Mouse (Mus musculus) lung, embryonic 16.5 days (tissue): Measurements from ENCODE around the gene Elf5. TPM values are rescaled to one million over a fixed set of nuclear protein-coding genes. Genes with fewer than 3 reads are reported as not detected.
A peak's percentile ranks its signal among the peaks of the same experiment; 100 is the strongest.

ENCODE experiments used
- ATAC-seq: fragments of 200-750 bp; cut with Nextera tagmentation; 2 replicates; pipeline ENCODE4 v1.8.0; 2017; ENCODE audit warnings: low read depth, mild to moderate bottlenecking, moderate library complexity
- H3K27ac ChIP-seq: fragments of 300-500 bp; sonication (generic); 2 replicates; pipeline ENCODE4 v1.5.1; 2014; ENCODE audit warnings: mild to moderate bottlenecking, control low read depth, low read length
- H3K27me3 ChIP-seq: fragments of 300-500 bp; sonication (generic); 2 replicates; pipeline ENCODE4 v1.6.1; 2014; ENCODE audit warnings: low read depth, low read length, mixed read lengths; ENCODE audit not compliant: control insufficient read depth, insufficient read depth
- H3K36me3 ChIP-seq: fragments of 300-500 bp; sonication (generic); 2 replicates; pipeline ENCODE4 v1.6.1; 2014; ENCODE audit warnings: low read length; ENCODE audit not compliant: control insufficient read depth, insufficient read depth
- H3K4me1 ChIP-seq: fragments of 300-500 bp; sonication (generic); replicated peaks from 2 replicates; pipeline ENCODE4 v1.6.1; 2014; ENCODE audit warnings: low read length, mixed read lengths; ENCODE audit not compliant: control insufficient read depth, insufficient read depth
- H3K4me2 ChIP-seq: fragments of 300-500 bp; sonication (generic); 2 replicates; pipeline ENCODE4 v1.6.1; 2014; ENCODE audit warnings: low read depth, low read length, control low read depth
- H3K4me3 ChIP-seq: fragments of 300-500 bp; sonication (generic); 2 replicates; pipeline ENCODE4 v1.5.1; 2014; ENCODE audit warnings: mild to moderate bottlenecking, low read length, control low read depth
- H3K9ac ChIP-seq: fragments of 300-500 bp; sonication (generic); 2 replicates; pipeline ENCODE4 v1.6.1; 2014; ENCODE audit warnings: low read length, control low read depth
- H3K9me3 ChIP-seq: fragments of 300-500 bp; sonication (generic); 2 replicates; pipeline ENCODE4 v1.6.1; 2016; ENCODE audit warnings: low read length; ENCODE audit not compliant: control insufficient read depth
- WGBS: fragments of 180-500 bp; shearing (Covaris S2); extraction: QIAGEN DNeasy Blood & Tissue Kit; methylation state at CpG from one replicate; pipeline ENCODE4 v1.1.7; 2014; 5-methylcytosine and 5-hydroxymethylcytosine counted together
- polyA plus RNA-seq: library from polyadenylated mRNA; unstranded; fragments of >200 nt; fragmentation: Nextera tagmentation; extraction: Ambion mirVana; gene quantifications from 2 replicates; pipeline ENCODE4 v1.2.1, GENCODE M21; 2015

Gene Elf5
- polyA plus RNA-seq, 1 experiment from 2014 or later = 8.5 TPM

- H3K4me2 ChIP-seq = peak within 1 kb of the TSS; percentile 90
- ATAC-seq = peak; percentile 100
- H3K4me1 ChIP-seq = peaks cover 16% of the 10 kb centered on the region
- peak within 1 kb of the TSS; percentile 74 for H3K4me3 ChIP-seq
- 0% methylated on average over 41 of the region's 41 CpGs for WGBS
- no peaks in the 10 kb centered on the region for H3K36me3 ChIP-seq
- peak within 1 kb of the TSS; percentile 73 for H3K9ac ChIP-seq
- no peaks in the 10 kb centered on the region for H3K9me3 ChIP-seq
- no peaks in the 10 kb centered on the region for H3K27me3 ChIP-seq
- peak within 1 kb of the TSS; percentile 92 for H3K27ac ChIP-seq
Observed at GRCm38 (mm10) chr2:103484617-103485401, 73.3 kb downstream of the Elf5 start, which contains the start of gene Cat. Gene Cat, minus strand, starts transcription at chr2:103485160.

GRCm38 (mm10) chr2:103492526-103492925 is 81.0 kb downstream of the Elf5 start:
- Histone ChIP-seq H3K9ac (no peak overlapping the region), H3K27ac (no peak overlapping the region), H3K27me3 (no peaks in the 10 kb centered on the region), H3K4me3 (no peak overlapping the region), H3K4me1 (no peaks in the 10 kb centered on the region; the same call in 1 of the 2 replicates), H3K9me3 (no peaks in the 10 kb centered on the region), H3K4me2 (no peak overlapping the region), H3K36me3 (no peaks in the 10 kb centered on the region)
- 78% methylated on average over 4 of the region's 4 CpGs for whole genome bisulfite sequencing
- ATAC-seq = no peak

GRCm38 (mm10) chr2:103493827-103494226 is 82.3 kb downstream of the Elf5 start:
- 53% methylated on average over 4 of the region's 4 CpGs for WGBS
- no peaks in the 10 kb centered on the region for H3K27me3 ChIP-seq
- H3K36me3 ChIP-seq = no peaks in the 10 kb centered on the region
- no peak for ATAC-seq
- H3K27ac ChIP-seq = no peak overlapping the region
- no peak overlapping the region for H3K4me2 ChIP-seq
- H3K9me3 ChIP-seq = no peaks in the 10 kb centered on the region
- H3K9ac ChIP-seq = no peak overlapping the region
- H3K4me3 ChIP-seq = no peak overlapping the region
- H3K4me1 ChIP-seq = no peaks in the 10 kb centered on the region; the same call in 1 of the 2 replicates

GRCm38 (mm10) chr2:103495633-103496418 is 84.3 kb downstream of the Elf5 start:
- ATAC-seq = no peak
- no peak overlapping the region for H3K27ac ChIP-seq
- no peaks in the 10 kb centered on the region for H3K4me1 ChIP-seq
- no peak overlapping the region for H3K4me3 ChIP-seq
- no peaks in the 10 kb centered on the region for H3K9me3 ChIP-seq
- H3K9ac ChIP-seq = no peak overlapping the region
- no peaks in the 10 kb centered on the region for H3K27me3 ChIP-seq
- no peak overlapping the region for H3K4me2 ChIP-seq
- WGBS = 74% methylated on average over 6 of the region's 6 CpGs
- H3K36me3 ChIP-seq = no peaks in the 10 kb centered on the region

Other genes with a start within 250 kb of the Elf5 start
- 7.1 and 7.3 TPM in 2 replicates for gene Ehf, start 108.4 kb upstream of the Elf5 start, polyA plus RNA-seq
- 109 and 112 TPM in 2 replicates for gene Cat, start 73.5 kb downstream of the Elf5 start, polyA plus RNA-seq
- gene Abtb2, start 154.6 kb downstream of the Elf5 start, polyA plus RNA-seq = 6.6 and 7.7 TPM in 2 replicates